Mouse (Mus musculus) liver, embryonic 14.5 days (tissue): ENCODE measurements around the gene Nthl1. TPM values are rescaled to one million over a fixed set of nuclear protein-coding genes. Genes with fewer than 3 reads are reported as not detected.

Source experiments
- ATAC-seq: fragments of 200-750 bp; cut with Nextera tagmentation; 2 replicates; pipeline ENCODE4 v1.8.0; 2017; ENCODE audit warnings: moderate number of reproducible peaks, mild to moderate bottlenecking, moderate library complexity; ENCODE audit not compliant: insufficient read depth
- DNase-seq, 3 experiments: peaks; one replicate each; pipeline ENCODE4 v3.0.0-alpha.2; 2012 to 2013; ENCODE audit warnings: low read depth in 3 of 3, low spot score in 3 of 3
- H3K27ac ChIP-seq: fragments of 300-500 bp; sonication (generic); 2 replicates; pipeline ENCODE4 v1.5.1; 2014; ENCODE audit warnings: moderate library complexity, mild to moderate bottlenecking, control low read depth, inconsistent platforms
- H3K27me3 ChIP-seq: fragments of 300-500 bp; sonication (generic); 2 replicates; pipeline ENCODE4 v1.6.1; 2014; ENCODE audit warnings: mild to moderate bottlenecking, low read length, moderate library complexity; ENCODE audit not compliant: control insufficient read depth, insufficient read depth
- H3K36me3 ChIP-seq: fragments of 300-500 bp; sonication (generic); replicated peaks from 2 replicates; pipeline ENCODE4 v1.6.1; 2014; ENCODE audit warnings: low read depth; ENCODE audit not compliant: control insufficient read depth, insufficient read depth
- H3K4me1 ChIP-seq, 2 experiments: fragments of 200-500 bp in 1 of 2; fragments of 300-500 bp in 1 of 2; sonication (generic) in 1 of 2; replicated peaks; 2 replicates each; pipeline ENCODE4 v1.6.1; 2012 to 2014; ENCODE audit warnings: antibody characterized with exemption in 1 of 2, inconsistent platforms in 1 of 2, low read length in 1 of 2; ENCODE audit not compliant: control insufficient read depth in 2 of 2, insufficient read depth in 2 of 2
- H3K4me2 ChIP-seq: fragments of 300-500 bp; sonication (generic); 2 replicates; pipeline ENCODE4 v1.6.1; 2014; ENCODE audit warnings: low read depth, mild to moderate bottlenecking, control low read depth, moderate library complexity
- H3K4me3 ChIP-seq, 2 experiments: fragments of 200-500 bp in 1 of 2; fragments of 300-500 bp in 1 of 2; sonication (generic) in 1 of 2; 2 replicates each; pipeline ENCODE4 v1.5.1; 2012 to 2014; ENCODE audit warnings: low read depth in 2 of 2, low read length in 2 of 2, mild to moderate bottlenecking in 2 of 2, control low read depth in 1 of 2, inconsistent platforms in 1 of 2, moderate library complexity in 1 of 2; ENCODE audit not compliant: insufficient read depth in 1 of 2
- H3K9ac ChIP-seq: fragments of 300-500 bp; sonication (generic); replicated peaks from 2 replicates; pipeline ENCODE4 v1.6.1; 2014; ENCODE audit warnings: mild to moderate bottlenecking, control low read depth, moderate library complexity
- H3K9me3 ChIP-seq: fragments of 300-500 bp; sonication (generic); 2 replicates; pipeline ENCODE4 v1.6.1; 2016; ENCODE audit warnings: low read length, mixed read lengths; ENCODE audit not compliant: control insufficient read depth
- CTCF ChIP-seq: IDR thresholded peaks from 2 replicates; pipeline ENCODE4 v1.5.1; 2016; ENCODE audit warnings: antibody characterized with exemption, low read depth, control low read depth
- EP300 ChIP-seq: IDR thresholded peaks from 2 replicates; pipeline ENCODE4 v1.6.1; 2016; ENCODE audit warnings: antibody characterized with exemption, low read depth
- WGBS: fragments of 180-500 bp; shearing (Covaris S2); extraction: QIAGEN DNeasy Blood & Tissue Kit; methylation state at CpG from one replicate; pipeline ENCODE4 v1.1.7; 2014; ENCODE audit not compliant: insufficient replicate concordance; 5-methylcytosine and 5-hydroxymethylcytosine counted together
- polyA plus RNA-seq, 2 experiments: library from polyadenylated mRNA; depleted of rRNA in 1 of 2; stranded (reverse) in 1 of 2; unstranded in 1 of 2; fragments of >200 nt; fragmentation: Nextera tagmentation in 1 of 2; extraction: Ambion mirVana in 1 of 2; gene quantifications; 2 replicates each; pipeline versions ENCODE4 v1.2.1 to v1.2.3; 2012 to 2014

Gene Nthl1
- polyA plus RNA-seq, 2 experiments: 5.9 to 6.2 TPM

DNA sequence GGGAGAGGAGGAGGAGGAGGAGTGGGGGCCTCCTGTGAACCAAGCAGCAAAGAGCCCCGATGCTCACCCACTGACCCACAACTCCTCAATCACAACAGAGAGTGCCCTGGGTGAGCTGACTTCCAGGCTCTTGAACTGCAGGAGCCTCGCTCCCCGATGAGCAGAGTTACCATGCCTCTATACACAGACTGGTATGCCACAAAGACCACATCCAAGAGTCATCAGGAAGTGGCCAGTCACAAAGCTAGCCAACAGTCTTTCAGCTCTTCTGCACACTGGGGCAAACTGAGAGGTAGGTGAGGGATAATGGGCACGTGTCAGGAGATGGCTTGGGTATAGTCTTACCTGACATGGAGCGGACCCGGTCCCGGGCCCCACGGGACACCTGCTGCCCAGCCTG is 28.5 kb upstream of the Nthl1 start:
- Histone ChIP-seq H3K4me1 (peaks cover 8 to 17% of the 10 kb centered on the region in 2 experiments), H3K4me2 (no peak overlapping the region), H3K9me3 (no peaks in the 10 kb centered on the region), H3K27me3 (no peaks in the 10 kb centered on the region), H3K9ac (no peak overlapping the region), H3K36me3 (no peaks in the 10 kb centered on the region; the same call in 1 of the 2 replicates), H3K4me3 (no peak overlapping the region), H3K27ac (no peak overlapping the region)
- TF ChIP-seq EP300 (no peak), CTCF (no peak)
- WGBS: 64% methylated on average over 8 of the region's 8 CpGs
- no peak for DNase-seq
- no peak for ATAC-seq

- WGBS: 86% methylated on average over 3 of the region's 3 CpGs
- Histone ChIP-seq H3K4me1 (peaks cover 8 to 23% of the 10 kb centered on the region in 2 experiments), H3K27me3 (no peaks in the 10 kb centered on the region), H3K27ac (no peak overlapping the region), H3K36me3 (no peaks in the 10 kb centered on the region; the same call in 1 of the 2 replicates), H3K4me2 (no peak overlapping the region), H3K4me3 (no peak overlapping the region), H3K9ac (no peak overlapping the region), H3K9me3 (no peaks in the 10 kb centered on the region)
- TF ChIP-seq CTCF (no peak), EP300 (no peak)
- ATAC-seq: no peak
- DNase-seq: no peak
These were observed 27.9 kb upstream of the Nthl1 start for GRCm38 (mm10) chr17:24604557-24604956.

DNA sequence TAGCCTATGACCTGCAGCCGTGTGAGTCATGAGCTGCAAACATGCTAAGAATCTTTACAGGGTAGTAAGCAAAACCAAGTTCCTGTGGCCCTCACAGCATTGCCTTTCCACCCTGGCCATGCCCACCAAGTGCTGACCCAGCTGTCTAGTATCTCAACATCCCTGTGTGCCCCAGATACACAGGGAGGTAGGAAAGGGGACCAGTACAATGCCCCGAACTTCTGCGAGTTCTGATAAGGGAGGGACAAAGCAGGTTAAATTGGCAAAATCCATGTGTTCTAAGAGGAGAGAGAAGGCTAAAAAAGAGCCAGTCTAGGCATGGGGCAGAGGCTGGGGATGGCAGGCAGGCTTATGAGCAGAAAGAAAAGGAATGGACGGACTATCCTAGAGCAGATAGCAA is 24.1 kb upstream of the Nthl1 start:
- Histone ChIP-seq H3K27ac (peak overlapping the region; percentile 78), H3K27me3 (no peaks in the 10 kb centered on the region), H3K36me3 (no peaks in the 10 kb centered on the region; the same call in 1 of the 2 replicates), H3K4me3 (no peak overlapping the region), H3K9ac (peak overlapping the region; percentile 35), H3K4me1 (peaks cover 14 to 38% of the 10 kb centered on the region in 2 experiments), H3K9me3 (no peaks in the 10 kb centered on the region), H3K4me2 (peak overlapping the region; percentile 35)
- peak in 1 of 3 experiments; percentile 51 for DNase-seq
- peak; percentile 70 for ATAC-seq
- TF ChIP-seq EP300 (peak; percentile 54; the same call in 1 of the 2 replicates), CTCF (no peak)
- 33% methylated on average over 4 of the region's 4 CpGs for WGBS

GRCm38 (mm10) chr17:24608874-24609273 is 23.6 kb upstream of the Nthl1 start:
- H3K27me3 ChIP-seq: no peaks in the 10 kb centered on the region
- H3K27ac ChIP-seq: peak overlapping the region; percentile 78
- H3K9me3 ChIP-seq: no peaks in the 10 kb centered on the region
- DNase-seq (peak in 1 of 3 experiments; percentile 63), ATAC-seq (peak; percentile 87)
- 14% methylated on average over 8 of the region's 8 CpGs for WGBS
- H3K36me3 ChIP-seq: peaks cover 2% of the 10 kb centered on the region
- no peak overlapping the region for H3K9ac ChIP-seq
- peak overlapping the region; percentile 35 for H3K4me2 ChIP-seq
- no peak overlapping the region for H3K4me3 ChIP-seq
- H3K4me1 ChIP-seq: peaks cover 14 to 38% of the 10 kb centered on the region in 2 experiments
- TF ChIP-seq EP300 (peak; percentile 73), CTCF (peak; percentile 40)

- Histone ChIP-seq H3K27ac (peak overlapping the region; percentile 46), H3K9me3 (no peaks in the 10 kb centered on the region), H3K27me3 (no peaks in the 10 kb centered on the region), H3K4me3 (no peak overlapping the region), H3K4me2 (no peak overlapping the region), H3K4me1 (peaks cover 14 to 35% of the 10 kb centered on the region in 2 experiments), H3K36me3 (peaks cover 7% of the 10 kb centered on the region), H3K9ac (no peak overlapping the region)
- ATAC-seq: peak; percentile 63
- peak in 1 of 3 experiments; percentile 59 for DNase-seq
- WGBS: 10% methylated on average over 2 of the region's 2 CpGs
- TF ChIP-seq EP300 (0 out of 2 replicates have a peak, but pooled peaks have one; percentile 38), CTCF (no peak)
These were observed 21.8 kb upstream of the Nthl1 start for GRCm38 (mm10) chr17:24610711-24611110.
